Mouse (Mus musculus) kidney, adult 2 months (tissue): ENCODE results near the gene Plekhn1.

ENCODE experiments used
- CTCF ChIP-seq: fragments of 200-500 bp; conservative IDR thresholded peaks from 2 replicates; pipeline ENCODE4 v1.5.1; 2011; ENCODE audit warnings: low read depth, mild to moderate bottlenecking, control low read depth, low read length, moderate library complexity, mixed read lengths; ENCODE audit not compliant: insufficient read depth, insufficient read length
- POLR2A ChIP-seq: fragments of 200-500 bp; IDR thresholded peaks from one replicate; pipeline ENCODE4 v1.6.1; 2011; ENCODE audit warnings: low read depth, low read length, control low read depth

- TF ChIP-seq CTCF (no peak), POLR2A (no peak)
Measured at GRCm38 (mm10) chr4:156195927-156196870, 38.5 kb downstream of the Plekhn1 start.
